Mouse (Mus musculus) intestine, embryonic 15.5 days (tissue): ENCODE measurements around the gene Plbd2. TPM values are rescaled to one million over a fixed set of nuclear protein-coding genes. Genes with fewer than 3 reads are reported as not detected.

Source experiments
- ATAC-seq: fragments of 200-750 bp; cut with Nextera tagmentation; 2 replicates; pipeline ENCODE4 v1.8.0; 2017; ENCODE audit warnings: moderate TSS enrichment, moderate library complexity
- H3K27ac ChIP-seq: fragments of 300-500 bp; sonication (generic); 2 replicates; pipeline ENCODE4 v1.5.1; 2015; ENCODE audit warnings: mild to moderate bottlenecking, inconsistent platforms
- H3K27me3 ChIP-seq: fragments of 300-500 bp; sonication (generic); replicated peaks from 2 replicates; pipeline ENCODE4 v1.6.1; 2015; ENCODE audit warnings: inconsistent platforms
- H3K36me3 ChIP-seq: fragments of 300-500 bp; sonication (generic); 2 replicates; pipeline ENCODE4 v1.6.1; 2015; ENCODE audit warnings: inconsistent platforms
- H3K4me1 ChIP-seq: fragments of 300-500 bp; sonication (generic); replicated peaks from 2 replicates; pipeline ENCODE4 v1.6.1; 2015; ENCODE audit warnings: inconsistent platforms
- H3K4me2 ChIP-seq: fragments of 300-500 bp; sonication (generic); replicated peaks from 2 replicates; pipeline ENCODE4 v1.6.1; 2015; ENCODE audit warnings: mild to moderate bottlenecking, inconsistent platforms
- H3K4me3 ChIP-seq: fragments of 300-500 bp; sonication (generic); replicated peaks from 2 replicates; pipeline ENCODE4 v1.5.1; 2015; ENCODE audit warnings: inconsistent platforms
- H3K9ac ChIP-seq: fragments of 300-500 bp; sonication (generic); 2 replicates; pipeline ENCODE4 v1.6.1; 2015; ENCODE audit warnings: inconsistent platforms
- H3K9me3 ChIP-seq: fragments of 300-500 bp; sonication (generic); 2 replicates; pipeline ENCODE4 v1.6.1; 2016; ENCODE audit warnings: inconsistent platforms
- WGBS: fragments of 180-500 bp; shearing (Covaris S2); methylation state at CpG from one replicate; pipeline ENCODE4 v1.1.7; 2015; 5-methylcytosine and 5-hydroxymethylcytosine counted together
- polyA plus RNA-seq: library from polyadenylated mRNA; unstranded; fragments of >200 nt; fragmentation: Nextera tagmentation; extraction: Ambion mirVana; gene quantifications from 2 replicates; pipeline ENCODE4 v1.2.1, GENCODE M21; 2015

The Plbd2 gene
- polyA plus RNA-seq, 1 experiment from 2014 or later, result 50.2 TPM

- H3K4me3 ChIP-seq, result no peak overlapping the region
- no peak overlapping the region for H3K4me2 ChIP-seq
- peaks cover 4% of the 10 kb centered on the region; the same call in 1 of the 2 replicates for H3K36me3 ChIP-seq
- WGBS, result 35% methylated on average over 5 of the region's 5 CpGs
- H3K9me3 ChIP-seq, result no peaks in the 10 kb centered on the region
- H3K27ac ChIP-seq, result no peak overlapping the region
- H3K27me3 ChIP-seq, result no peaks in the 10 kb centered on the region
- peak; percentile 61; the same call in 1 of the 2 replicates for ATAC-seq
- no peak overlapping the region for H3K9ac ChIP-seq
- H3K4me1 ChIP-seq, result no peaks in the 10 kb centered on the region
Observed at GRCm38 (mm10) chr5:120525737-120526136, 22.3 kb upstream of the Plbd2 start.

DNA sequence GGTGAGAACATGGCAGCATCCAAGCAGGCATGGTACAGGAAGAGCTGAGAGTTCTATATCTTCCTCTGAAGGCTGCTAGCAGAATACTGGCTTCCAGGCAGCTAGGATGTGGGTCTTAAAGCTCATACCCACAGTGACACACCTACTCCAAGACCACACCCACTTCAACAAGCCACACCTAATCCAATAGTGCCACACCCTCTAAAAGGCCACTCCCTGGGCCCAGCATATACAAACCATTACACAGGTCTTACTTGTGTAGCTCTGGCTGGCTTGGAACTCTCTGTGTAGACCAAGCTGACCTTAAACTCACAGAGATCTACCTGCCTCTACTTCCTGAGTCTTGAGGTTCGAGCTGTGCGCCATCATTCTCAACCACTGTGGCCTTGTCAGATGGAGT is 21.3 kb upstream of the Plbd2 start:
- H3K27ac ChIP-seq, result no peak overlapping the region
- no peaks in the 10 kb centered on the region for H3K4me1 ChIP-seq
- H3K27me3 ChIP-seq, result no peaks in the 10 kb centered on the region
- no peak overlapping the region for H3K4me3 ChIP-seq
- H3K4me2 ChIP-seq, result no peak overlapping the region
- peaks cover 4% of the 10 kb centered on the region; the same call in 1 of the 2 replicates for H3K36me3 ChIP-seq
- WGBS, result 92% methylated on average over 2 of the region's 2 CpGs
- H3K9ac ChIP-seq, result no peak overlapping the region
- no peak; the same call in 1 of the 2 replicates for ATAC-seq
- no peaks in the 10 kb centered on the region for H3K9me3 ChIP-seq

- Histone ChIP-seq H3K9ac (no peak overlapping the region), H3K4me2 (no peak overlapping the region), H3K36me3 (peaks cover 4% of the 10 kb centered on the region; the same call in 1 of the 2 replicates), H3K27ac (no peak overlapping the region), H3K27me3 (no peaks in the 10 kb centered on the region), H3K4me1 (peaks cover 2% of the 10 kb centered on the region), H3K4me3 (no peak overlapping the region), H3K9me3 (no peaks in the 10 kb centered on the region)
- ATAC-seq, result no peak
- WGBS, result 85% methylated on average over 3 of the region's 3 CpGs
Observed at GRCm38 (mm10) chr5:120522649-120523048, 19.2 kb upstream of the Plbd2 start.

DNA sequence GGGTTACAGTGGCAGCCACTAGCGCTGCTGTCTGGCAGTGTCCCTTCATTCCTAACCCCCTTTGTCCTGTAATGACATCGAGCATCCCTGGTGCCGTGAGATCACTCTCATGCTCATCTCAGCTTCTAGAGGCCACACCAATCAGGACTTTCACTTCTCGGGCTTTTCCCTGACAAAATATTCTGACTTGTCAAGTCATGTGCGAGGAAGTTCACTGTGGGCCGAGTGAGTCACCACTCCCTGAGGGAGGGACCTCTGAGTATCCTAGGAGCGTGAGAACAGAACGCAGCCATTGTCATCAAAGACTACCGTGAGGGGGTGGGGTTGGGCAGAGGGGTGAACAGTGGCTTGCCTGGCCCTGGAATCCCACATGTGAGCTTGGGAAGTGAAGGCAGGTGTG is 14.1 kb upstream of the Plbd2 start:
- Histone ChIP-seq H3K4me2 (no peak overlapping the region), H3K9ac (no peak overlapping the region), H3K9me3 (no peaks in the 10 kb centered on the region), H3K27me3 (no peaks in the 10 kb centered on the region), H3K36me3 (peaks cover 2% of the 10 kb centered on the region; the same call in 1 of the 2 replicates), H3K4me3 (no peak overlapping the region), H3K4me1 (peaks cover 38% of the 10 kb centered on the region), H3K27ac (no peak overlapping the region)
- no peak for ATAC-seq
- 55% methylated on average over 9 of the region's 9 CpGs for WGBS

DNA sequence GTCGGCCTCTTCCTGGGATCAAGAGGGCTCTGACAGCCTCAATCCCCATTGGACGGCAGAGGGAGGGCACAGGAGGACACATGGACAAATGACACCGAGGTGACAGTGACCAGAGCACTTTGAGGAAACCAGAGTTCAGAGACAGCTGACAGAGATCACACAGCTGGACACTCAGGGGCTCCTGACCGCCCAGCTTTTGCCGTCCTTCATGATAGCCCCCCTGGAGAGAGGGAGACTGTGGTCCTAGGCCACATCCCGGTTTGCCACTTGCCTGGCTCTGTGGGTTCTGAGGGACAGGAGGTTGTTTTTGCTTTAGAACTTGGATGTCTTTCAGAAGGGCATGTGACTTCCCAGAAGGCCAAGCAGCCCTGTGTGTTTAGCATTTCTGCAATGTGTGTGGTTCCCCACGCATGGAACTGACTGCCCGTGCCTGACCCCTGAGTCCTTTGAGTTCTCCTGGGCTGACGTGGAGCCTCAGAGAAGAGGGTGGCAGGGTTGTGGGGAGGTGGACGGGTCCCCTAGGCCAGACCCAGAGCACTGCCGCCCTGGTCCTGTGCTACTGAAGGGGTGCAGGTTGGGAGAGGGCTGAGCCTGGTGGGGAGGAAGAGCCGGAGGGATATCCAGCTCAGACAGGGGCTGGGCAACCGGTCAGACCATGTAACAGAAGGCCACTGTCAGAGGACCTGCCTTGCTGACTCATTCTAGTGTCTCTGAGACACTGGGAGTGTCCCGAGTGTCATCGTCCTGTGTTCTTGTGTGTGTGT is 13.0 kb upstream of the Plbd2 start:
- H3K9me3 ChIP-seq, result no peaks in the 10 kb centered on the region
- no peak overlapping the region for H3K27ac ChIP-seq
- H3K9ac ChIP-seq, result no peak overlapping the region
- 48% methylated on average over 15 of the region's 15 CpGs for WGBS
- H3K4me1 ChIP-seq, result peaks cover 45% of the 10 kb centered on the region
- H3K27me3 ChIP-seq, result no peaks in the 10 kb centered on the region
- H3K4me2 ChIP-seq, result no peak overlapping the region
- no peak for ATAC-seq
- no peaks in the 10 kb centered on the region for H3K36me3 ChIP-seq
- H3K4me3 ChIP-seq, result no peak overlapping the region

DNA sequence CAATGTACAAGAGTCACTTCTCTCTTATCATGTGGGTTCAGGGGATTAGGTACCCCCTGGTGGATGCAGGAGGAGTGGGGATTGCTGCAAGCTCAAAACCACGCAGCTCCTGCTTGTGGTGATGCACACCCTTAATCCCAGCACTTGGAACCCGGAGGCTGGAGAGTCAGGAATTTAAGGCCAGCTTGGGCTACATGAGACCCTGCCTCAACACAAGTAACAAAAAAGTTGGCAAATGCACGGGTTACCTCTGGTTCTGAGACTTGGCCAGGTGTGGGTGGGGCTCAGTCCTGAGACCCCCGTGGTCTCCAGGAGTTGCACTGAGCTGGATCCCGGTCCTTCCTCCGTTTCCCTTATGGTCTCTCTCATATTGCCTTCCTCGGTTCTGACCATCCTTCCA is 12.0 kb upstream of the Plbd2 start:
- peak overlapping the region; percentile 41; the same call in 1 of the 2 replicates for H3K27ac ChIP-seq
- WGBS, result 79% methylated on average over 7 of the region's 7 CpGs
- peaks cover 45% of the 10 kb centered on the region for H3K4me1 ChIP-seq

GRCm38 (mm10) chr5:120514754-120515153 is 11.3 kb upstream of the Plbd2 start:
- H3K4me2 ChIP-seq, result no peak overlapping the region
- WGBS, result 8% methylated on average over 4 of the region's 4 CpGs
- no peaks in the 10 kb centered on the region for H3K9me3 ChIP-seq
- no peak; the same call in 1 of the 2 replicates for ATAC-seq
- H3K27ac ChIP-seq, result peak overlapping the region; percentile 41; the same call in 1 of the 2 replicates
- no peak overlapping the region for H3K4me3 ChIP-seq
- H3K9ac ChIP-seq, result no peak overlapping the region
- H3K27me3 ChIP-seq, result no peaks in the 10 kb centered on the region
- H3K36me3 ChIP-seq, result no peaks in the 10 kb centered on the region
- peaks cover 45% of the 10 kb centered on the region for H3K4me1 ChIP-seq

More for the DNA sequence above, 12.0 kb upstream of the Plbd2 start:
- Histone ChIP-seq H3K36me3 (no peaks in the 10 kb centered on the region), H3K9ac (no peak overlapping the region), H3K4me2 (no peak overlapping the region), H3K27me3 (no peaks in the 10 kb centered on the region), H3K9me3 (no peaks in the 10 kb centered on the region), H3K4me3 (no peak overlapping the region)
- ATAC-seq, result no peak

GRCm38 (mm10) chr5:120514031-120514677 is 10.7 kb upstream of the Plbd2 start:
- H3K4me3 ChIP-seq, result no peak overlapping the region
- H3K36me3 ChIP-seq, result no peaks in the 10 kb centered on the region
- no peaks in the 10 kb centered on the region for H3K9me3 ChIP-seq
- H3K27ac ChIP-seq, result no peak overlapping the region
- no peak overlapping the region for H3K9ac ChIP-seq
- peaks cover 45% of the 10 kb centered on the region for H3K4me1 ChIP-seq
- no peaks in the 10 kb centered on the region for H3K27me3 ChIP-seq
- H3K4me2 ChIP-seq, result no peak overlapping the region
- no peak for ATAC-seq
- 79% methylated on average over 9 of the region's 9 CpGs for WGBS

DNA sequence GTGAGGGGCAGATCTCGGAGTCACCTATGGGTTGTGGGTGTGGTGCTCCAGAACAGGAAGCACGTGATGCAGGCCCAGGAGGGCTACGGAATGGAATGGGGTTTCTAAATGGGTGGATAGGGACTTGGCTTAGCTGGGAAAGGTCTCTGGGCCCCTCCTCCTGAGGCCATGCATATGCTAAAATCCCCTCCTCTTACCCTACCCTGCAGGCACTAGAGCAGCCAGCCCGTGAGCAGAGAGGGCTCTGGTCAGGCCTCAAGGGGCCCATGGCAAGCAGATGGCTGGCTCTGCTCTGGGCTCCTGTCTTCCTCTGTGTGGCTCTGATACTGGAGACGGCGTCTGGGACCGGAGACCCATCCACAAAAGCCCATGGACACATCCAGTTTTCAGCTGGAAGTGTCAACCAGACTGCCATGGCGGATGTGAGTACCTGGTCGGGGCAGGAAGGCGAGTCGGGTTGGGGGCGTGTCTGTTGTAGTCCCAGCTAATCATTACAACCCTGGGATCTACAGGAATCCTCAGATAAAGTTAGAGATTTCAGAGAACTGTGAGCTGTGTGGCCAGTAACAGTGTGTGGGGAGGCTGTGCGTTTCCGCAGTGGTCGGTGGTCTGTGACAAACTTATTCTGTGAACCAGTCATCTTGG is 9.6 kb upstream of the Plbd2 start:
- WGBS, result 53% methylated on average over 15 of the region's 15 CpGs

GRCm38 (mm10) chr5:120511643-120512220 is 8.3 kb upstream of the Plbd2 start:
- Histone ChIP-seq H3K27me3 (no peaks in the 10 kb centered on the region), H3K36me3 (no peaks in the 10 kb centered on the region), H3K27ac (0 out of 2 replicates have a peak overlapping the region, but pooled peaks have one; percentile 17), H3K4me3 (peak overlapping the region; percentile 59), H3K4me2 (peak overlapping the region; percentile 82), H3K4me1 (peaks cover 36% of the 10 kb centered on the region), H3K9me3 (no peaks in the 10 kb centered on the region), H3K9ac (peak overlapping the region; percentile 56)
- ATAC-seq, result no peak
- WGBS, result 22% methylated on average over 14 of the region's 14 CpGs

More for the DNA sequence above, 9.6 kb upstream of the Plbd2 start:
- Histone ChIP-seq H3K4me1 (peaks cover 45% of the 10 kb centered on the region), H3K27me3 (no peaks in the 10 kb centered on the region), H3K9ac (no peak overlapping the region), H3K27ac (no peak overlapping the region), H3K4me3 (no peak overlapping the region), H3K9me3 (no peaks in the 10 kb centered on the region), H3K4me2 (0 out of 2 replicates have a peak overlapping the region, but pooled peaks have one; percentile 4), H3K36me3 (no peaks in the 10 kb centered on the region)
- no peak for ATAC-seq

DNA sequence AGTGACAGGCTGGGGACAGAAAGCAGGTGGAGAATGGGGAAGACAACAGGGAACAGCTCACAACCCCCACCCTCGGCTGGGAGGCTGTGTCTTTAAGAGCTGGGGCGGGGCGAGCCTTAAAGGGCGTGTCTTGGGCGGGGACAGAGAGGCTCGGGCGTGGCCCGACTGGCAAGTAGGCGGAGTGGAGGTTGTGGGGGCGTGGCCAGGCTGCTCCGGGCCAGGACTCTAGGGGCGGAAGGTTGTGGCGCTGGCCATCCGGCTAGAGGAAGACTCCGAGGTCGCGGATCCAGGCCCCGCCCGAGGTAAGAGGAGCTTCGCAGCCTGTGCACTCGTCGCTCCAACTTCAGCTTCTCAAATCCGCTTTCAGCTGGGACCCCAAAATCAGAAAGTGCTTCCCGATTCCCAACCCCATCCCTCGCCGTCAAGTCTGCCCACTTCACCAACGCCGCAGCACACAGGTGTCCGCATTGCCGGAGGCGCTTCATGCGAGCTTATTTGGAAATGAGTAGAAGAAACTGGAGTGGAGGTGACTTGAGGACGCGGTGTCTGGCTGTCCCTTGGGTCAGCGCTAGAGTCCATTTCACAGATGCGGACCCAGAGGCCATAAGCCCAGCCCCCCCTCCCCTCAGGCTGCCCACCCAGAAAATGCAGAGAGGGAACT is 7.7 kb upstream of the Plbd2 start, which contains the start of gene Slc8b1:
TSS of gene Slc8b1 (plus strand) at position 187 of the 661 bp plus-strand sequence.
- H3K4me3 ChIP-seq, result peak within 1 kb of the TSS; percentile 59
- H3K9ac ChIP-seq, result peak within 1 kb of the TSS; percentile 56
- WGBS, result under 1% methylated on average over 36 of the region's 36 CpGs
- H3K27ac ChIP-seq, result 0 out of 2 replicates have a peak within 1 kb of the TSS, but pooled peaks have one; percentile 17
- no peaks in the 10 kb centered on the region for H3K9me3 ChIP-seq
- peaks cover 36% of the 10 kb centered on the region for H3K4me1 ChIP-seq
- ATAC-seq, result peak; percentile 93
- peak within 1 kb of the TSS; percentile 82 for H3K4me2 ChIP-seq
- H3K36me3 ChIP-seq, result no peaks in the 10 kb centered on the region
- no peaks in the 10 kb centered on the region for H3K27me3 ChIP-seq
